Mouse (Mus musculus) megakaryocyte, embryonic 14.5 days (primary cell): Measurements from ENCODE around the gene Dnaaf3.

Experiments used
- FLI1 ChIP-seq: IDR thresholded peaks from 2 replicates; pipeline ENCODE4 v1.6.1; 2012; ENCODE audit warnings: low read length, inconsistent platforms, mixed read lengths
- GATA1 ChIP-seq: IDR thresholded peaks from 3 replicates; pipeline ENCODE4 v1.6.1; 2012; ENCODE audit warnings: mixed read lengths, low read length, inconsistent platforms, borderline replicate concordance

DNA sequence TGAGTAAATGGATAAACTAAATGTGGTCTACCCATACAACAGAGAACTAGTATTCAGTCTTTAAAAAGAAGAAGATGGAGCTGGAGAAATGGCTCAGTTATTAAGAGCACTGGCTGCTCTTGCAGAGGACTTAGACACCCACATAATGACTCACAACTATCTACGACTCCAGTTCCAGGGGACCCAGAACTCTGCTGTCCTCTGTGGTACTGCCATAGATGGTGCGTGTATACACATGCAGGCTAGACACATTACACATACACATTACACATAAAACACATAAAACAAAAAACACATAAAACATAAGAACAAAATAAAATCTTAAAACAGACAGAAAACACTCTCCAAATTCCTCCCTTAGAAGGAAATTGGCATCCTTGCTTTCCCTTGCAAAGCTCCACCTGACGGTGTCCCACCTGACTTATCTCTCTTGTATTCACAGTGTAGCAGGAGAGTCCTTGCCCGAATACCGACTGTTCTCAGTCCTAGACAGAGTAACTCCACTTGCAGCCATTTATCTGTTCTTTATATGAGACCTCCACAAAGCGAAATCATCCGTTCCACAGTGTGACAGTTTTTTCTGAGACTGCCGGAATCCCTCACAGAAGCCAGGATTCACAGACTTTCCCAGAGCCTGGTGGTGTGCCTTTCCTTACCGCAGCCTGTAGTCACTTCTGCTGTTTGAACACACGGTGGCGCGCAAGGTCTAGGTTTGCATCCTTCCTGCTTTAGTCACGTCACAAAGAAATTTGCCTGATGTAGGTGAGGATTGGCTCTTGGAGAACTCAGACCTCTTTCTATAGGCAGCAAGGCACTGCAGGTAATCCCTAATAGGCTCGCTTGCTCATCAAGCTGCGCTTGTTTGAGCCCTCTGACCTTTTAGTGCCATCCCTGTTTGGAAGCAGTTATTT is 24.3 kb upstream of the Dnaaf3 start:
- no peak for TF ChIP-seq GATA1
- TF ChIP-seq FLI1, result no peak
